Mouse (Mus musculus) intestine, embryonic 14.5 days (tissue): ENCODE data around the gene Acyp1. TPM values are rescaled to one million over a fixed set of nuclear protein-coding genes. Genes with fewer than 3 reads are reported as not detected.

Experiments
- ATAC-seq: fragments of 200-750 bp; cut with Nextera tagmentation; replicated peaks from 2 replicates; pipeline ENCODE4 v1.8.0; 2017; ENCODE audit warnings: low read depth, moderate number of reproducible peaks, moderate TSS enrichment, moderate library complexity; ENCODE audit not compliant: low FRiP score, low TSS enrichment
- DNase-seq: peaks from one replicate; pipeline ENCODE4 v3.0.0-alpha.2; 2018; ENCODE audit warnings: low spot score
- H3K27ac ChIP-seq: fragments of 300-500 bp; sonication (generic); 2 replicates; pipeline ENCODE4 v1.5.1; 2014; ENCODE audit warnings: low read depth, mild to moderate bottlenecking, control low read depth
- H3K27me3 ChIP-seq: fragments of 300-500 bp; sonication (generic); replicated peaks from 2 replicates; pipeline ENCODE4 v1.6.1; 2014; ENCODE audit warnings: low read length, control low read depth; ENCODE audit not compliant: control insufficient read depth, insufficient read depth
- H3K36me3 ChIP-seq: fragments of 300-500 bp; sonication (generic); 2 replicates; pipeline ENCODE4 v1.6.1; 2014; ENCODE audit warnings: low read length, control low read depth; ENCODE audit not compliant: control insufficient read depth, insufficient read depth
- H3K4me1 ChIP-seq: fragments of 300-500 bp; sonication (generic); replicated peaks from 2 replicates; pipeline ENCODE4 v1.6.1; 2014; ENCODE audit warnings: low read length, control low read depth, mixed read lengths; ENCODE audit not compliant: control insufficient read depth, insufficient read depth
- H3K4me2 ChIP-seq: fragments of 300-500 bp; sonication (generic); 2 replicates; pipeline ENCODE4 v1.6.1; 2014; ENCODE audit warnings: low read length
- H3K4me3 ChIP-seq: fragments of 300-500 bp; sonication (generic); 2 replicates; pipeline ENCODE4 v1.5.1; 2014; ENCODE audit warnings: low read depth, low read length, control low read depth, mixed read lengths
- H3K9ac ChIP-seq: fragments of 300-500 bp; sonication (generic); 2 replicates; pipeline ENCODE4 v1.6.1; 2014; ENCODE audit warnings: mild to moderate bottlenecking, low read length
- H3K9me3 ChIP-seq: fragments of 300-500 bp; sonication (generic); 2 replicates; pipeline ENCODE4 v1.6.1; 2016; ENCODE audit warnings: low read length, control low read depth; ENCODE audit not compliant: control insufficient read depth
- WGBS: fragments of 180-500 bp; shearing (Covaris S2); extraction: QIAGEN DNeasy Blood & Tissue Kit; methylation state at CpG from one replicate; pipeline ENCODE4 v1.1.7; 2014; 5-methylcytosine and 5-hydroxymethylcytosine counted together
- polyA plus RNA-seq: library from polyadenylated mRNA; unstranded; fragments of >200 nt; fragmentation: Nextera tagmentation; extraction: Ambion mirVana; gene quantifications from 2 replicates; pipeline ENCODE4 v1.2.1, GENCODE M21; 2014

The Acyp1 gene
- polyA plus RNA-seq, 1 experiment from 2014 or later, result 52.7 TPM

DNA sequence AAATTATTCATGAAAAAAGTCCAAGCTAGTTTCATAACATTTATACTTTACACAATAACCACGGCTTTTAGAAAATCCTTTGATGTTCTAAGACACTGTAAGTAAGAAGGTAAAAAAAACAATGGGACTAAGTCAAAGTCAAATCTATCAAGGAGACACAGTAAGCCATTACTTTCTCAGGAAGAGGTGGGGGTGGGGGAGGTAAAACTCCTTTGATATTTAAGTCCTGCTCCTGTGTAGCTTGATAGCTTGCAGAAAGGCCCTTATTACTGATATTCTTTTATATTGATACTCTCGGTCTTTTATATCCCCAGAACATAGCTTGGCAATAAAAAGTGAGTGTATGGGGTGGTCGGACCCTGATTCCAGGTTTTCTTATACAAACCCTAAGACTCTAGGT lies 18.4 kb downstream of the Acyp1 start:
- DNase-seq, result no peak
- no peaks in the 10 kb centered on the region for H3K36me3 ChIP-seq
- H3K9me3 ChIP-seq, result 0 out of 2 replicates have a peak, but pooled peaks cover 2% of the 10 kb centered on the region
- H3K9ac ChIP-seq, result peak overlapping the region; percentile 64
- H3K4me2 ChIP-seq, result peak overlapping the region; percentile 62
- peak overlapping the region; percentile 49 for H3K4me3 ChIP-seq
- peak overlapping the region; percentile 70; the same call in 1 of the 2 replicates for H3K27ac ChIP-seq
- peaks cover 12% of the 10 kb centered on the region for H3K4me1 ChIP-seq
- no peaks in the 10 kb centered on the region for H3K27me3 ChIP-seq
- 57% methylated on average over 3 of the region's 3 CpGs for WGBS
- no peak for ATAC-seq

DNA sequence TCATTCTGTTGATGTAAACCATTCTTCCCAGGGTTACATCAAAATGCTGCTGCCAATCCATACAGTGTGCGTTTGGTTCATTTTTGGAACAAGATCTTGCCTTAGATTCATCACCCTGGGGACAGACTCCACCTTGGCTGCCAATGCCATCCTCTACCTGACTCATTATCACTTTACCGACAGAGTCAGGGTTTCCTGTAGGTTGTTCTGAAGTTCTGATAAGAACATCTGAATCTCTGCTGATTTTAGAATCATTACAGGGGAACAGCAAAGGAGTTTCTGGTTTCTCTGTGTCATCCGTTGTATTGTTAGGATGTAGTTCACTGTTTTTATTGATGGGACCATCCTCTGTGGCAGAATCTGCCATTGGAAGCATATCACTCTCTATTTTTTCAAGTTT lies 22.0 kb downstream of the Acyp1 start:
- no peaks in the 10 kb centered on the region for H3K9me3 ChIP-seq
- no peak for ATAC-seq
- WGBS, result 91% methylated on average over 3 of the region's 3 CpGs

DNA sequence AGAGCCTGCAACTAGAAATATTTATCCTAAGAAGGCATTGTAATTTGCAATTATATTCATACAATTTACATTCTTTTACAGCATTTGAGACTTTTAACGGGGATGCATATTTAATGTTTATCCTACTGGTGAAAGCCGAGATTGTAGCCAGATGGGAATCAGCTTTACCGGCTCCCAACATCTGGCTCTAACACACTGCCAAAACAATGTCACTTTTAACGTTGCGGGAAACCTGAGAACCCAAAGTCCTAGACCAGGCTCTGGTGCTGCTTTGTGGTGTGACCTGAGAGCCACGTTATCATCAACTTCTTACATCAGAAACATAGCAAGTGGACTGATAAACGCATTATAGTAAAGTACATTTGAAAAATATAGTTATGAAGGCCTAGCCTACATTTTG lies 23.3 kb downstream of the Acyp1 start:
- H3K9me3 ChIP-seq, result no peaks in the 10 kb centered on the region
- DNase-seq (no peak), ATAC-seq (no peak)
- H3K4me1 ChIP-seq, result peaks cover 19% of the 10 kb centered on the region
- H3K9ac ChIP-seq, result no peak overlapping the region
- no peak overlapping the region for H3K4me3 ChIP-seq
- H3K4me2 ChIP-seq, result no peak overlapping the region
- H3K27me3 ChIP-seq, result no peaks in the 10 kb centered on the region
- no peaks in the 10 kb centered on the region for H3K36me3 ChIP-seq
- peak overlapping the region; percentile 36; the same call in 1 of the 2 replicates for H3K27ac ChIP-seq
- WGBS, result 36% methylated on average over 7 of the region's 7 CpGs

More for the DNA sequence above, 22.0 kb downstream of the Acyp1 start:
- Histone ChIP-seq H3K4me1 (peaks cover 19% of the 10 kb centered on the region), H3K27ac (no peak overlapping the region), H3K36me3 (no peaks in the 10 kb centered on the region), H3K4me2 (no peak overlapping the region), H3K4me3 (no peak overlapping the region), H3K9ac (no peak overlapping the region), H3K27me3 (no peaks in the 10 kb centered on the region)
- DNase-seq, result no peak

DNA sequence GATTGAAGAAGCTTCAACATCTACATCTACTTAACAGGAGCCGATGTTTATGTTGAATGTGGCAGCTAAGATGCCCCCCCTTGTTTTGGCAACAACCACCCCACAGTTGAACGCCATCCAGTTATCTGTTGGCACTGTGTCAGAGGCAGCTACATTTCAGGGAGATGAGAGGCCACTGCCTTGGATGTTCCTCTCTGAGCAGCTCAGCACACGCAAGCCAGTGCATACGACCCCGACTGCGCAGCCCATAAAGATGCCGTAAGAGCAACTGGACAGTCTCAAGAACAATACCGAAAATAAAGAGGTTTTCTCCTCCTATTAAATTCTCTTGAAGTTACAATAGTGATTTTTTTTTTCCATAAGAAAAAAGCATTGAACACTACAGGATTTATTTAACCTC lies 23.7 kb downstream of the Acyp1 start:
- ATAC-seq, result 0 out of 2 replicates have a peak, but pooled peaks have one; percentile 68
- Histone ChIP-seq H3K36me3 (no peaks in the 10 kb centered on the region), H3K9me3 (no peaks in the 10 kb centered on the region), H3K9ac (no peak overlapping the region), H3K4me2 (no peak overlapping the region), H3K27me3 (no peaks in the 10 kb centered on the region), H3K27ac (peak overlapping the region; percentile 64; the same call in 1 of the 2 replicates), H3K4me1 (peaks cover 19% of the 10 kb centered on the region), H3K4me3 (no peak overlapping the region)
- 41% methylated on average over 8 of the region's 8 CpGs for WGBS
- DNase-seq, result peak; percentile 63

DNA sequence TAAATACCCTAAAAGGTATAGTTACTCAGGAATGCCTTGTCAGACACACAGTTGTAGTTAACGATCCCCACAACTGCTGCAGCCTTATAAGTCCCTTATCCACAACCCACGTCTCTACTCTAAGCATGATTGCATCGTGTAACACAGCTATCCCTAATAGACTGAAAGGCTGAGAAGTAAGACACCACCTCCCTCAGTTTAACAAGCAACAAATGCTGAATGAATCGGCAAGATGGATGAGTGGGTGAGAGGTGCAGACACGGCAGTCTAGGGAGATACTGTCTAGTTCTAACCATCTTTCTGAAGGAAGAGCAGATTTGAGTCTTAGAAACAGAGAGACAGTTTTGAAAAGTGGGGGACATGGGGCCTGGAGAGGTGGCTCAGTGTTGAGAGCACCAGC lies 25.0 kb downstream of the Acyp1 start:
- DNase-seq (no peak), ATAC-seq (no peak)
- Histone ChIP-seq H3K9ac (no peak overlapping the region), H3K27ac (peak overlapping the region; percentile 10), H3K36me3 (no peaks in the 10 kb centered on the region), H3K4me2 (no peak overlapping the region), H3K4me1 (peaks cover 19% of the 10 kb centered on the region), H3K9me3 (no peaks in the 10 kb centered on the region), H3K27me3 (no peaks in the 10 kb centered on the region), H3K4me3 (no peak overlapping the region)
- WGBS, result 68% methylated on average over 5 of the region's 5 CpGs

DNA sequence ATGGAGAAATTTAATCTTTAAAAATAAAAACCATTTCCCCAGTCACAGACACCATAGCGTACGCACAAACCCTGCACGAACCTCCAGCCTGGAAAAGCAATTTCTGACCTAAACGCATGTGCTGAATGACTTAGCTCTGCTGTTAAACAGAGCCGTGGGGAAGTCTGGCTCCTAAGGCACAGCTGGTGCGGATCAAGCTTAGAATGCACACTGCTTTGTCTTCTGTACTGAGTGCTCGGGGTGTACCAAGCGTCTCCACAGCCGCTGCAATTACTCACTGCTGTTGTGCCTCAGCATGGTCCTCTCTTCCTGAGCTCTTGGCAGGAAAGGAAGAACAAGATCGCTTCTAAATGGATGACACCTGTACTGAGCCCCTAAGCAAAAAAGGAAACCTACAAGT lies 25.7 kb downstream of the Acyp1 start:
- Histone ChIP-seq H3K4me3 (no peak overlapping the region), H3K36me3 (0 out of 2 replicates have a peak, but pooled peaks cover 2% of the 10 kb centered on the region), H3K9me3 (no peaks in the 10 kb centered on the region), H3K4me1 (peaks cover 19% of the 10 kb centered on the region), H3K27ac (peak overlapping the region; percentile 10; the same call in 1 of the 2 replicates), H3K27me3 (no peaks in the 10 kb centered on the region), H3K4me2 (no peak overlapping the region), H3K9ac (no peak overlapping the region)
- DNase-seq (peak; percentile 68), ATAC-seq (peak; percentile 83; the same call in 1 of the 2 replicates)
- WGBS, result 30% methylated on average over 10 of the region's 10 CpGs

DNA sequence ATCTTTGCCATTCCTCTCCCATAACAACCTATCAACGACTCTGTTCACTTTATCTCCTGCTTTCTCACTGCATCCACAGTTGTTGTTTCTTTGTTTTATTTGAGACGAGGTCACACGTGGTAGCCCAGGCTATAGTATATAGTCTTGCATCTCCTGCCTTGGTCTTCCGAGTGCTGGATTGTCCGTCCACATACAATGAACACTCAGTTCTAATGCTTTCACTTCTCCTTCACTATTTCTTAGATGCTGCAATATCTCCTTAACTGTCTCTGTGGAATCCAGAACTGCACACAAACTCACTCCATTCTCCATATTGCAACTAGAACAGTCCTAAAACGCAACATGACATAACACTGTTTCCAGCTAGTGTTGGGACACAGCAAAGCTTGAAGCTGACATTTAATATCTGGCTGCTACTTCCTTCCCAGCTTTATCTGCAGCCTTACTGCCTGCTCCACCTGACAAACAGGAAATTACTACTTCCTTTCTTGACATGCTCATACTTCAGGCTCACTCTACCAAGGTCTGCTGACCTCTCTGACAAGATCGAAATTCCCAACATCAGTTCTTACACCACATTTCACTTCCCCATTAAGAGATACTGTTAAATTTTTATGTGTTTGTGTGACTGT lies 31.1 kb downstream of the Acyp1 start:
- 78% methylated on average over 7 of the region's 7 CpGs for WGBS
- H3K27me3 ChIP-seq, result no peaks in the 10 kb centered on the region
- H3K4me3 ChIP-seq, result no peak overlapping the region
- H3K9ac ChIP-seq, result no peak overlapping the region
- 0 out of 2 replicates have a peak, but pooled peaks cover 2% of the 10 kb centered on the region for H3K36me3 ChIP-seq
- peaks cover 6% of the 10 kb centered on the region for H3K4me1 ChIP-seq
- DNase-seq (no peak), ATAC-seq (no peak)
- no peak overlapping the region for H3K4me2 ChIP-seq
- no peaks in the 10 kb centered on the region for H3K9me3 ChIP-seq
- no peak overlapping the region for H3K27ac ChIP-seq

DNA sequence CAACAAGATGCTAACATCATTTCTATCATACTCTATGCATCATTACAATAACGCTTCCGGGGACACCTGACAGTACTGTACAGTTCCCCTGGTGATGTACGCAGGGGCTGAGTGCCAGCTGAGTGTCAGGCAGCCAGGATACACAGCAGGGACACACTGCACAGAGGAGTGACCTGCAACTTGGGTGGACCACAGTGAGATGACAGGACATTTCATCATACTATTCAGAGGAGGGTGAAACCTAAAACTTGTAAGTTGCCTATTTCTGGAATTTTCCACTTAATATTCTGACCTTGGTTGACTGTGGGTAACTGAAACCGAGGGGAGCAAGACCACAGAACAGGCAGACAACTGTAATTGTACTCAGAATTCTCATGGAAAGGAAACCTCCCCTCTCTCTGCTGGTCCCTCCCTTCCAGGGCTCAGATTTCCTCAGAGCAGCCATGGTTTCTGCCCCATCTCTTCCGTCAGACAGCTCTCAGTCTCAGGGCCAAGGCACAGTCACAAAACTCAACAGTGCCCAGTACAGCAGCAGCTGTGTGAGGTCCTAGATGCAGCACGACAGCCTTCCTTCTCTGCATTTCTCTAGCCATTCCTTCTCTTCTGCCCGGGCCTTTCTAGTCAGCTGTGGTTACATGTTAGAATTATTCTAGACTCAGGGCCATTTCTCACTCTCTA lies 32.0 kb downstream of the Acyp1 start:
- ATAC-seq (no peak), DNase-seq (no peak)
- no peaks in the 10 kb centered on the region for H3K9me3 ChIP-seq
- 64% methylated on average over 7 of the region's 7 CpGs for WGBS
- H3K27me3 ChIP-seq, result no peaks in the 10 kb centered on the region
- H3K9ac ChIP-seq, result no peak overlapping the region
- peaks cover 6% of the 10 kb centered on the region for H3K4me1 ChIP-seq
- 0 out of 2 replicates have a peak, but pooled peaks cover 2% of the 10 kb centered on the region for H3K36me3 ChIP-seq
- H3K27ac ChIP-seq, result no peak overlapping the region
- no peak overlapping the region for H3K4me3 ChIP-seq
- no peak overlapping the region for H3K4me2 ChIP-seq
